Mouse (Mus musculus) neural tube, embryonic 15.5 days (tissue): ENCODE measurements at regions not wholly inside any gene's neighbourhood (a gene's known extent, or its start where the extent isn't known, plus 50 kb on each side); places are given as distances from the start of the nearest gene placed in this dataset.

Experiments used
- ATAC-seq: fragments of 200-750 bp; cut with Nextera tagmentation; 2 replicates; pipeline ENCODE4 v1.8.0; 2017; ENCODE audit warnings: mild to moderate bottlenecking, moderate TSS enrichment, moderate library complexity; ENCODE audit not compliant: low FRiP score
- H3K27ac ChIP-seq: fragments of 300-500 bp; sonication (generic); replicated peaks from 2 replicates; pipeline ENCODE4 v1.5.1; 2015; ENCODE audit warnings: mild to moderate bottlenecking, inconsistent platforms
- H3K27me3 ChIP-seq: fragments of 300-500 bp; sonication (generic); replicated peaks from 2 replicates; pipeline ENCODE4 v1.6.1; 2015; ENCODE audit warnings: inconsistent platforms
- H3K36me3 ChIP-seq: fragments of 300-500 bp; sonication (generic); 2 replicates; pipeline ENCODE4 v1.6.1; 2015; ENCODE audit warnings: inconsistent platforms
- H3K4me1 ChIP-seq: fragments of 300-500 bp; sonication (generic); 2 replicates; pipeline ENCODE4 v1.6.1; 2015; ENCODE audit warnings: inconsistent platforms
- H3K4me2 ChIP-seq: fragments of 300-500 bp; sonication (generic); 2 replicates; pipeline ENCODE4 v1.6.1; 2015; ENCODE audit warnings: inconsistent platforms, mild to moderate bottlenecking, moderate library complexity
- H3K4me3 ChIP-seq: fragments of 300-500 bp; sonication (generic); replicated peaks from 2 replicates; pipeline ENCODE4 v1.5.1; 2015; ENCODE audit warnings: mild to moderate bottlenecking, inconsistent platforms
- H3K9ac ChIP-seq: fragments of 300-500 bp; sonication (generic); replicated peaks from 2 replicates; pipeline ENCODE4 v1.6.1; 2015; ENCODE audit warnings: mild to moderate bottlenecking, inconsistent platforms
- H3K9me3 ChIP-seq: fragments of 300-500 bp; sonication (generic); replicated peaks from 2 replicates; pipeline ENCODE4 v1.6.1; 2016; ENCODE audit warnings: inconsistent platforms
- WGBS: fragments of 180-500 bp; shearing (Covaris S2); methylation state at CpG from one replicate; pipeline ENCODE4 v1.1.7; 2015; ENCODE audit warnings: mixed read lengths; 5-methylcytosine and 5-hydroxymethylcytosine counted together

- H3K9me3 ChIP-seq = no peaks in the 10 kb centered on the region
- H3K4me1 ChIP-seq = peaks cover 8% of the 10 kb centered on the region
- H3K27ac ChIP-seq = peak overlapping the region; percentile 42; the same call in 1 of the 2 replicates
- 0 out of 2 replicates have a peak, but pooled peaks have one; percentile 55 for ATAC-seq
- 0 out of 2 replicates have a peak overlapping the region, but pooled peaks have one; percentile 21 for H3K9ac ChIP-seq
- H3K4me2 ChIP-seq = no peak overlapping the region
- H3K36me3 ChIP-seq = no peaks in the 10 kb centered on the region
- WGBS = 47% methylated on average over 11 of the region's 11 CpGs
- no peaks in the 10 kb centered on the region for H3K27me3 ChIP-seq
- no peak overlapping the region for H3K4me3 ChIP-seq
Measured at GRCm38 (mm10) chr16:42745943-42746675, 129.6 kb upstream of the Zbtb20 start.

DNA sequence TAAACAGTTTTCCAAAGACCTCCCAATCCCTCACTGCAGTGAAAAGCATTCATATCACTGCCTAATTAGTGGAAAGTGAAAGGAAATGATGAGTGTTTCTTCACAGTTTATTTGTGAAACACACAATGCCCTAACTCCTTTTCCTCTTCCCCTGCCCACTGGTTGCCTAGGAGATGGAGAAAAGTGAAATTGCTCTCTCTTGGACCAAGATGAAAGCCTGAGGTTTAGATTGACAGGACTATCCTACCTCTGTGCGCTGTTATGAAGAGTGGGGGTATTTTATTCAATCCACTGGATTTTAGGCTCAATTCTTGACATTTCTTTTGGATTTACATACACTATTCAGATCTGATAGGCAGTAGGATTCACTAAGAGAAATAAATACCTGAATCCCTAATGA lies 132.1 kb upstream of the Zbtb20 start:
- H3K4me3 ChIP-seq = no peak overlapping the region
- no peak overlapping the region for H3K27ac ChIP-seq
- H3K36me3 ChIP-seq = no peaks in the 10 kb centered on the region
- H3K4me2 ChIP-seq = no peak overlapping the region
- H3K9ac ChIP-seq = no peak overlapping the region
- H3K9me3 ChIP-seq = no peaks in the 10 kb centered on the region
- no peak for ATAC-seq
- 84% methylated on average over 1 of the region's 1 CpGs for WGBS
- H3K4me1 ChIP-seq = peaks cover 8% of the 10 kb centered on the region
- no peaks in the 10 kb centered on the region for H3K27me3 ChIP-seq

DNA sequence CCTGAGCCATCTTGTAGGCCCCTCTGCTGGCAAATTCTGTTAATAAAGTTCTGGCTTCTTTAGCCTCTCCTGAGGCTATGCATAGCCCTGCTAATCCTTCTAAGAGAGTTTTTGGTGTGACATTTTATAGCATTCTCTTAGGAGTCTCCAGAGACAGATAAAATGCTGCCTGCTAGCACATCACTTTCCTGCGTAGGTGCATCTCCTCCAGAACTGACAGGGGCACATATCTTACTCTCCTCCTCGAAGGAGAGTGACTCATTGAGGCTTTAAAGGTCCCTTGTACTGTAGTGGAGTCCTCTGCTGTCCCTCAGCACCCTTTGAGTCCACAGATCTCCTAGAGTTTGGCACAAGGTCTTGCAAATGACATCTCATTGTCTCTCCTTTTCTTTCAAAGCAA lies 132.6 kb upstream of the Zbtb20 start:
- no peak overlapping the region for H3K4me3 ChIP-seq
- H3K27ac ChIP-seq = no peak overlapping the region
- peaks cover 8% of the 10 kb centered on the region for H3K4me1 ChIP-seq
- ATAC-seq = no peak
- H3K27me3 ChIP-seq = no peaks in the 10 kb centered on the region
- H3K36me3 ChIP-seq = no peaks in the 10 kb centered on the region
- no peak overlapping the region for H3K4me2 ChIP-seq
- no peaks in the 10 kb centered on the region for H3K9me3 ChIP-seq
- H3K9ac ChIP-seq = no peak overlapping the region
- 48% methylated on average over 2 of the region's 2 CpGs for WGBS

DNA sequence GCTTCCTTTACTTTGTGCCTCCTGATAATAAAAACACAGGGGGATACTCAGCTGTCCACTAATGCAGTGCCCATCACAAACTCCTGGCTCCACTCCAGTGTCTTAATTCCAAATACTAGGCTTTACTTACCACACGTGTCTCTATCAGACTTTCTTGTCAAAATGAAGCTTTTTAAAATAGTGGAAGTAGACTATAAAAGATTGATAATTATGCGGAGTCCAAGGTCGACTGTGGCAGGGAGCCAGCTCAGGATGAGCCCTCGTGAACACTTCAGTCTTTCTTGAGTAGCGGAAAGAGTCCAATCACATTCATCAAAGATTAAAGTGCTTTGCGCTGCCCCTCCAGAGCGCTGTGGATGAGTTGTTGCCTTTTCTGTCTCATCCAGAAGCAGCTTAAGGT lies 147.9 kb upstream of the Zbtb20 start:
- Histone ChIP-seq H3K4me2 (no peak overlapping the region), H3K4me1 (0 out of 2 replicates have a peak, but pooled peaks cover 2% of the 10 kb centered on the region), H3K27me3 (no peaks in the 10 kb centered on the region), H3K4me3 (no peak overlapping the region), H3K9me3 (no peaks in the 10 kb centered on the region), H3K27ac (no peak overlapping the region), H3K9ac (no peak overlapping the region), H3K36me3 (no peaks in the 10 kb centered on the region)
- no peak for ATAC-seq
- WGBS = 72% methylated on average over 7 of the region's 7 CpGs

DNA sequence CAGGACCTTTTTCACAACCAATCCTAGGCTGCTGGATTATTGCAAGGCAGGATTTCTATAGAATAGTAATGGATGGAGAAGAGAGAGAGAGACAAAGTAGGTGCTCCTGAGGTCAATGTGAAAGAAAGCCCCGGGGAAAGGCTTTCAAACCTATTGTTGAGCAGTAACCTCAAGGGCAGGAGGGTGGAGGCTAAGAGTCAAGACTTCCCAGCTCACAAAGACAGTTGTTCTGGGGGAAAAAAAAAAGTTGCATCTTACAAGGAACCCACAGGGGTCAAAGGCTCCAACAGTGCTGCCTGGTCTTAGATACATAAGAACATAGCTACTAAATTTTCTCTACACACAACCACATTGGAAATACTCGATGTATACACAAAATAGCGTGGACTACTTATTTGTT lies 155.8 kb upstream of the Zbtb20 start:
- peaks cover 22% of the 10 kb centered on the region for H3K4me1 ChIP-seq
- no peak overlapping the region for H3K4me3 ChIP-seq
- no peak for ATAC-seq
- H3K4me2 ChIP-seq = no peak overlapping the region
- H3K9ac ChIP-seq = no peak overlapping the region
- WGBS = 65% methylated on average over 3 of the region's 3 CpGs
- H3K27me3 ChIP-seq = no peaks in the 10 kb centered on the region
- H3K36me3 ChIP-seq = no peaks in the 10 kb centered on the region
- H3K9me3 ChIP-seq = no peaks in the 10 kb centered on the region
- no peak overlapping the region for H3K27ac ChIP-seq

DNA sequence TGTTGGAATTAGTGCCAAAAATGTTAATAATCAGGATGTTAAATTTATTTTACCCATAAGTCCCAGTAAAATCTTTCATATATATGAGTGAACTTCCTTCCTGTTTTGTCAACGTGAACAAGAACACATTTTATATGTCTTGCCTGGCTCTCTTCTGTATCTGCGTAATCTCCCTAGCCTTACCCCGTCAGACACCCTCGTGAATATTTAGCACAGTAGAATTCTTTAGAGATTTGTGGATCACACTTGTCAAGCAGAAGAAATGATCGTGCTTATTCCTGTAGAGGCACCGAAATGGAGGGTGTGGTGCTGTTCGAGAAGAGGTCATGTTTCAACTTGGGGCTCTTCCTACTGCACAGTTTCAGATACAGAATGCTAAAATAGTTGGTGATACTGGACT lies 157.2 kb upstream of the Zbtb20 start:
- H3K4me1 ChIP-seq = peaks cover 22% of the 10 kb centered on the region
- H3K27me3 ChIP-seq = no peaks in the 10 kb centered on the region
- peak overlapping the region; percentile 9; the same call in 1 of the 2 replicates for H3K4me2 ChIP-seq
- H3K36me3 ChIP-seq = no peaks in the 10 kb centered on the region
- H3K9ac ChIP-seq = no peak overlapping the region
- no peak overlapping the region for H3K4me3 ChIP-seq
- WGBS = 34% methylated on average over 7 of the region's 7 CpGs
- 0 out of 2 replicates have a peak, but pooled peaks have one; percentile 23 for ATAC-seq
- H3K9me3 ChIP-seq = no peaks in the 10 kb centered on the region
- H3K27ac ChIP-seq = peak overlapping the region; percentile 64

DNA sequence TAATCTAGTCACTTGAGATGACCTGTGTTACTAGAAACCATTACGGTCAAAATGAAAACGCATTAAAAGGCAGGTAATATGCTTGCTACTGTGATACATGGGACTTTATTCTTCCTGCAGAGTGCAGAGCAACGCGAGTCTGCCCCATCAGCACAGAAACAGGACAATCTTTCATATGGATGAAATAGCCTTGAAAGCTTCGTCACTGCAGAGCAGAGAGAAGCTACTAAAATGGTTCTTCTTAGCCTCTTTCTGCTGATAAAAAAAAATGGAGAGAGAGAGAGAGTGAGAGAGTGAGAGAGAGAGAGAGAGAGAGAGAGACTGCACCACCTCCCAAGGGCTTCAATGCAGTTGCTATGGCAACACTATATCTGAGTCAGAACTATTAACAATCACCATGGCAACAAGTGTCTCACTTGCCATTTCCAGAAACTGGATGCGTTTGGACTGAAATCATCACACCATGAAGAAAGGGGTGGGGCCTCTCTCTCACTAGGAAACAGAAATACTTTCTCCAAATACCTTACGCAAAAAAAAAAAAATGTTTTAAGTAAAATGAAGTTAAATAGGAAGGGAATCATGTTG lies 157.8 kb upstream of the Zbtb20 start:
- no peak overlapping the region for H3K9ac ChIP-seq
- H3K27ac ChIP-seq = peak overlapping the region; percentile 78
- peaks cover 20% of the 10 kb centered on the region for H3K4me1 ChIP-seq
- H3K36me3 ChIP-seq = no peaks in the 10 kb centered on the region
- no peak overlapping the region for H3K4me3 ChIP-seq
- no peaks in the 10 kb centered on the region for H3K27me3 ChIP-seq
- H3K4me2 ChIP-seq = peak overlapping the region; percentile 9
- 19% methylated on average over 7 of the region's 7 CpGs for WGBS
- peak; percentile 91 for ATAC-seq
- no peaks in the 10 kb centered on the region for H3K9me3 ChIP-seq

DNA sequence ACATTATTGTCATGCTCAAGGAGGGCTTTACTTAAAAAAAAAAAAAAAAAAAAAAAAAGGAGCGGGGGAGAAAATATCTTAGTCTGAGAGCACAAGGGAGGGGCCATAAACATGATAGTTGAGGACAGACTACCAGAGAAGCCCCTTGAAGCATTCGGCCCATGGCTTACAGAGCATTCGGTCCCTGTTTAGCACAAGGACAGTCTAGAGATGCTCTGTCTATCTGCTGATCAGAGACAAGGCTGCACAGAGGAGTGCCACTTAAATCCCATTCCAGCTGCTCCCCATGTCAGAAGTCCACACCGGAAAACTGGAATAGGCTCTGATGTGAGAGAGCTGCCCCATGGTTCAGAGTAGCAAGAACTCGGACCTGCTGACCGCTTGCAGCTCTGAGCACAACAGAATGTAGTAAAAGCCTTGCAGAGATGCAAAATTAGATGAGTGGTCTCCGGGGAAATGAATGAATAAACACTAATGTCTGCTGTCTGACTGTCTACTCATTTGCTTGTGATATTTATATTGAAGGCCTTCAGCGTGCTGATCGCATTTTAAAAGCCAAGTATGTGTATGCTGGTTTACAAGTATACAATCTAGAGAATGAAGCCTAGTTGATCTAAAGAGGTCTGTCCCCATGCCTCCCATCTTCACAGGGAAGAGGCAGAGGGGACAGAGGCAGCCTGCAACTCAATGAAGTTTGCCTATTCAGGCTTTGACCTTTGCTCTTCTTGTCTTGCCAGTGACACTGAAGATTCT lies 158.4 kb upstream of the Zbtb20 start:
- Histone ChIP-seq H3K4me3 (no peak overlapping the region), H3K4me1 (peaks cover 19% of the 10 kb centered on the region), H3K9me3 (no peaks in the 10 kb centered on the region), H3K27me3 (no peaks in the 10 kb centered on the region), H3K9ac (no peak overlapping the region), H3K4me2 (peak overlapping the region; percentile 9; the same call in 1 of the 2 replicates), H3K27ac (peak overlapping the region; percentile 78), H3K36me3 (no peaks in the 10 kb centered on the region)
- 42% methylated on average over 9 of the region's 9 CpGs for WGBS
- ATAC-seq = peak; percentile 40; the same call in 1 of the 2 replicates

GRCm38 (mm10) chr16:42702676-42703075 lies 173.0 kb upstream of the Zbtb20 start:
- Histone ChIP-seq H3K4me2 (no peak overlapping the region), H3K4me3 (no peak overlapping the region), H3K4me1 (0 out of 2 replicates have a peak, but pooled peaks cover 5% of the 10 kb centered on the region), H3K27ac (no peak overlapping the region), H3K27me3 (no peaks in the 10 kb centered on the region), H3K9me3 (no peaks in the 10 kb centered on the region), H3K36me3 (no peaks in the 10 kb centered on the region), H3K9ac (no peak overlapping the region)
- no peak for ATAC-seq
- WGBS = 11% methylated on average over 4 of the region's 4 CpGs

DNA sequence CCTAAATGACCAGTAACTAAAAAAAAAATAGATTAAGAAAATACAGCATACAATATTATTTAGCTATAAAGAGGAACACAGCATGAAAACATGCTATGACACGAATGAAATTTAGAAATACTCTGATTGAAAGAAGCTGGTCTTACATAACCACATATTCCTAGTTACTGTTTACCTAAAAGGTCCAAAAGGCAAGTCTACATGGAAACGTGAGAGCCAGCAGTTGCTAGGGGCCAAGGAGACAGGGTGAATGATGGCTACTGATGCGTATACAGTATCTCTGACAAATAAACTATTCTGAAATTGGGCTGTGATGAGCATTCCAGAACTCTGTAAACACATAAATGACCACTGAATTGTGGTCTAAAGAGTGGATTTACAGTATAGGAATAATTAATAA lies 194.5 kb upstream of the Zbtb20 start:
- Histone ChIP-seq H3K27me3 (no peaks in the 10 kb centered on the region), H3K36me3 (no peaks in the 10 kb centered on the region), H3K4me2 (no peak overlapping the region), H3K4me3 (no peak overlapping the region), H3K9me3 (no peaks in the 10 kb centered on the region), H3K4me1 (no peaks in the 10 kb centered on the region), H3K27ac (no peak overlapping the region), H3K9ac (no peak overlapping the region)
- no peak for ATAC-seq
- 86% methylated on average over 3 of the region's 3 CpGs for WGBS

GRCm38 (mm10) chr16:42677211-42677610 lies 198.5 kb upstream of the Zbtb20 start:
- no peak overlapping the region for H3K27ac ChIP-seq
- H3K9me3 ChIP-seq = no peaks in the 10 kb centered on the region
- no peak overlapping the region for H3K4me2 ChIP-seq
- H3K4me1 ChIP-seq = no peaks in the 10 kb centered on the region
- WGBS = 85% methylated on average over 5 of the region's 5 CpGs
- H3K4me3 ChIP-seq = no peak overlapping the region
- no peaks in the 10 kb centered on the region for H3K27me3 ChIP-seq
- no peak for ATAC-seq
- H3K9ac ChIP-seq = no peak overlapping the region
- H3K36me3 ChIP-seq = no peaks in the 10 kb centered on the region
